Mouse (Mus musculus) A20 (cell line): Measurements from ENCODE around the gene Ankrd44.
A peak's percentile ranks its signal among the peaks of the same experiment; 100 is the strongest.

Source experiments
- DNase-seq: peaks from one replicate; pipeline ENCODE4 v3.0.0-alpha.2; 2011; ENCODE audit warnings: low read depth, low spot score

The Ankrd44 gene

GRCm38 (mm10) chr1:54850077-54850476 is 76.1 kb downstream of the Ankrd44 start:
- no peak for DNase-seq

- DNase-seq = no peak
Observed at GRCm38 (mm10) chr1:54847238-54847637, 78.9 kb downstream of the Ankrd44 start.

- no peak for DNase-seq
Observed at GRCm38 (mm10) chr1:54846346-54847000, 79.7 kb downstream of the Ankrd44 start.

- DNase-seq = no peak
Observed at GRCm38 (mm10) chr1:54844361-54844760, 81.8 kb downstream of the Ankrd44 start.

- no peak for DNase-seq
Observed at GRCm38 (mm10) chr1:54842765-54843461, 83.3 kb downstream of the Ankrd44 start.

- DNase-seq = peak; percentile 62
Observed at GRCm38 (mm10) chr1:54841788-54842187, 84.4 kb downstream of the Ankrd44 start.

GRCm38 (mm10) chr1:54840040-54840439 is 86.1 kb downstream of the Ankrd44 start:
- no peak for DNase-seq

- peak; percentile 50 for DNase-seq
Observed at GRCm38 (mm10) chr1:54838486-54838805, 87.7 kb downstream of the Ankrd44 start.

GRCm38 (mm10) chr1:54837721-54838485 is 88.3 kb downstream of the Ankrd44 start:
- no peak for DNase-seq

GRCm38 (mm10) chr1:54835661-54836205 is 90.5 kb downstream of the Ankrd44 start:
- no peak for DNase-seq

- DNase-seq = no peak
Observed at GRCm38 (mm10) chr1:54833221-54833620, 93.0 kb downstream of the Ankrd44 start.

GRCm38 (mm10) chr1:54832765-54833164 is 93.4 kb downstream of the Ankrd44 start:
- DNase-seq = peak; percentile 62

GRCm38 (mm10) chr1:54830223-54830622 is 96.0 kb downstream of the Ankrd44 start:
- no peak for DNase-seq

GRCm38 (mm10) chr1:54829681-54830213 is 96.4 kb downstream of the Ankrd44 start:
- DNase-seq = no peak

GRCm38 (mm10) chr1:54827827-54828226 is 98.4 kb downstream of the Ankrd44 start:
- peak; percentile 33 for DNase-seq

- DNase-seq = no peak
Observed at GRCm38 (mm10) chr1:54827351-54827750, 98.8 kb downstream of the Ankrd44 start.

GRCm38 (mm10) chr1:54826426-54826986 is 99.7 kb downstream of the Ankrd44 start:
- DNase-seq = no peak

GRCm38 (mm10) chr1:54825718-54826425 is 100.3 kb downstream of the Ankrd44 start:
- no peak for DNase-seq

- DNase-seq = no peak
Observed at GRCm38 (mm10) chr1:54824106-54824808, 101.9 kb downstream of the Ankrd44 start.

GRCm38 (mm10) chr1:54821797-54822196 is 104.4 kb downstream of the Ankrd44 start:
- DNase-seq = no peak
